Mouse (Mus musculus) adrenal gland, adult 2 months (tissue): ENCODE results near the gene Ehmt2. TPM values are rescaled to one million over a fixed set of nuclear protein-coding genes. Genes with fewer than 3 reads are reported as not detected.

ENCODE experiments used
- DNase-seq: peaks from one replicate; pipeline ENCODE4 v3.0.0; 2021
- long read RNA-seq: library from polyadenylated mRNA; stranded (forward); transcript quantifications from one replicate; pipeline ENCODE4 v2.0.0, GENCODE M21; 2021
- polyA plus RNA-seq: library from polyadenylated mRNA; depleted of rRNA; stranded (reverse); fragments of >200 nt; gene quantifications from 2 replicates; pipeline ENCODE4 v1.2.3, GENCODE M21; 2012; rRNA removed
- total RNA-seq, 2 experiments: library from RNA; stranded (reverse); gene quantifications; 2 replicates each; pipeline ENCODE4 v1.2.3; 2021

The Ehmt2 gene
- total RNA-seq: 100 to 1,000 TPM; 115 to 131 TPM
- 387 and 452 TPM in 2 replicates for polyA plus RNA-seq
- long read RNA-seq, full-length matches to known transcripts: 49 of 83 reads
- long read RNA-seq, partial matches to known transcripts: 25 of 83 reads
- long read RNA-seq, other reads (novel, unspliced or antisense): 9 of 83 reads

- peak; percentile 93 for DNase-seq
Observed at GRCm38 (mm10) chr17:34898160-34898586, at the start of gene Ehmt2, which contains the start of gene C2. Gene Ehmt2 (plus strand): TSS chr17:34898469. Gene C2 (minus strand): TSS chr17:34898265.

DNA sequence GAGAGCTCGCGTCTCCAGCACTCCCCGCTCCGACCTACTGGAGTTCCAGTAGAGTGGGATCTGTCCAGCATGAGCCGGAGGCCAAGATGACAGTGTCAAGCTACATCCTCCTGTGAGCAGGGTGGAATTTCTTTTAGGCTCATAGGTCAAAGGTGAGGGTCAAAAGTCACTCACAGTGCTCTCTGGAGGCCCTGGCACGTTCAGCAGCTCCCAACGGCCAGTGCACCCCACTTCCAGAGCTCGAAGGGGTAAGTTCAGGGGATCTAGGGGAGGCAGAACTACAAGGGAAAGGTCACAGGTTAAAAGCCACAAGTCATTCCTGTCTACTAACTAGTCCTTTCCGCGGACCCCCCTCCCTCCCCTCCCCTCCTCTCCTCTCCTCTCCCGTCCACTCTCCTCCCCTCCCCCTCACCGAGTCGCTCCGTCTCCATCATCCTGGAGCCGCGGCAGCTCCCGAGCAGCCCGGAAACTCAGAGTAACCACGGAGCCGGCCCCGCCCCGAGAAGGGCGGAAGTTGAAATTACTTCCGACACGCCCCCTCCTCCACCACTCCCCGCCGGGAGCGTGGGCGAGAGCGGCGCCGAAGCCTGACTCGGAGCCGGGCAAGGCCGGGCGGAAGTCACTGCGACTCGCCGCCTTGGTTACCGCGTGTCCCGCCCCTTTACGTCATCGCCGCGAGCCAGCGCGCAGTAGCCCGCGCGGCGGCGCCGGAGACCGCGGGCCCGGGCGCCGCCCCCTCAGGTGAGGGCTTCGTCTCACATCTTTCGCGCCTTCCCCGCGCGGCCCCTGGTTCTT lies 48.4 kb upstream of the Ehmt2 start, which contains the start of the genes Skiv2l and Nelfe:
TSS of gene Skiv2l (minus strand) at position 489 of the 795 bp plus-strand sequence.
TSS of gene Nelfe (plus strand) at position 670 of the 795 bp plus-strand sequence.
- peak; percentile 99 for DNase-seq

DNA sequence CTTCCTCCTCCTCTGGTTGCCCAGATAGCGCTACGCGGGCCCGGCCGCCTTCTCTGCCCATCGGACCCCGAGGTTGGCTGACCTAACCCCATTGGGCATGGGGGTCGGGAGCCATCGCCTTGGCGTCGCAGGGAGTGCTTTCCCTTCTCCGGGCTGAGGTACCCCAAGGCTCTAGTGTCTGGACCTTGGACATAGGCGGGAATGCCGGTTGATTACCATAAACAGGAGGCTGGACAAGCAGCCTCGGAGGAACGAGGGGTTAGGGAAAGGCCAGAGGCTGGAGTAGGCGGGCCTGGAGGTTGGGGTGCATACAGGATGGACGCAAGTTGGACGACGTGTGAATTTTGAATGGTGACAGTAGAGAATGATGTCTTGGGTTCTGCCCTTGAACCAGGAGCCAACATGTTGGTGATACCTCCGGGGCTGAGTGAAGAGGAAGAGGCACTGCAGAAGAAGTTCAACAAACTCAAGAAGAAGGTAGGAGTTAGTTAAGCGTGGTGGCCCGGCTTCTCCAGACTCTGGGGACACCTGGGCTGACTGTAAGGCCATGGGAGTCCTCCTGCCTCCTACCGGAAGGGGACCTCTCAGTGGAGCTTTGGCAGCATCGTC lies 47.6 kb upstream of the Ehmt2 start:
- DNase-seq: no peak

DNA sequence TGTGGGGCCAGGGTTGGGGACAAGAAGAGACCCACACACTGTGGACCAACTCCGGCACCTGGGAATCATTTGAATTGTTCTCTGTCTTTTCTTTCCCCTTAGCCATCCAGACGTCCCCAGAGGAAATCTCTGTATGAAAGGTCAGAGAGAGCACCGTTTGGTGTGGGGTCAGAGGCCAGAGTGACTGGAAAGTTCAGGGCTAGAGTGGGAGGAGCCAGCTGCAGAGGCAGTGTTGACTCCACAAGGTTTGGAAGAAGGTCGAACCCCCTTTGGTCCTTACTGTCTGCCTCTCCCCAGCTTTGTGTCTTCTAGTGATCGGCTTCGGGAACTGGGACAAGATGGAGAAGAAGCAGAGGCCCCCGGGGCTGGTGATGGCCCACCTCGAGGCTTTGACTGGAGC lies 44.8 kb upstream of the Ehmt2 start:
- DNase-seq: no peak

GRCm38 (mm10) chr17:34854761-34855160 lies 43.5 kb upstream of the Ehmt2 start:
- no peak for DNase-seq

DNA sequence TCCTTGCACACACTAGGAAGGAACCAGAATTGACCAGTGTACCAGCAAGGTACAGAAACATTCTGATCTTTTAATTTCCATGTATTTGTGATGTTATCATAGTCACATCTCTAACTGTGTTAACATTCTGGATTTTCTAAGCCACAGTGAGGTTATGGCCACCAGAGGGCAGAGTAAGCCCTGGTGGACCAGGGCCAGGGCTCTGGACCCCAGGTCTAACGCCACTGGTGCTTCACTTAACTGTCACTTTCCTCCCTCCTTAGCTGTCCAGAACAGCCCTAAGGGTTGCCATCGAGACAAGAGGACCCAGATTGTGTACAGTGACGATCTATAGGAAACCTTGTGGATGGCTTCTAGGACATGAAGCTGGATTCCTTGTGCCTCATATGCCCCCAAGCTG lies 42.4 kb upstream of the Ehmt2 start:
- peak; percentile 60 for DNase-seq

- no peak for DNase-seq
Observed at GRCm38 (mm10) chr17:34858670-34859069, 39.6 kb upstream of the Ehmt2 start.

DNA sequence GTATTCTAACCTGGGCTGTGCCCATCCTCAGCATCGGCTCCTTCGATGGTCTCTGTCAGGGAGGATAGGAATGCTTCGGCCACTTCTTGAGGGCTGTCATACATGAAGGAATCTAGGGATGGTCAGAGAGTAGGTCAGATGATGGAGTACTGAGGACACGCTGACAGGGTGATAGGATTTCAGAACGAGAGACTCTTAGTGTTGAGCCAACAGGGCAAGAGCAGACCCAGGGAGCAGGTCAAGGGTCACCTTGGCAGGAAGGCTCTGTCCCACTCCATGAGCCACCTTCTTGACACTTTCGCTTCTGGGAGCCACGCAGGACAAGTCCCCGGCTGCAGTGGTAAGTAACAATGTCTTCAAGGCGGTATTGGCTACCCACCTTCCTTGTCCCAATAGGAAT lies 37.8 kb upstream of the Ehmt2 start:
- DNase-seq: no peak

DNA sequence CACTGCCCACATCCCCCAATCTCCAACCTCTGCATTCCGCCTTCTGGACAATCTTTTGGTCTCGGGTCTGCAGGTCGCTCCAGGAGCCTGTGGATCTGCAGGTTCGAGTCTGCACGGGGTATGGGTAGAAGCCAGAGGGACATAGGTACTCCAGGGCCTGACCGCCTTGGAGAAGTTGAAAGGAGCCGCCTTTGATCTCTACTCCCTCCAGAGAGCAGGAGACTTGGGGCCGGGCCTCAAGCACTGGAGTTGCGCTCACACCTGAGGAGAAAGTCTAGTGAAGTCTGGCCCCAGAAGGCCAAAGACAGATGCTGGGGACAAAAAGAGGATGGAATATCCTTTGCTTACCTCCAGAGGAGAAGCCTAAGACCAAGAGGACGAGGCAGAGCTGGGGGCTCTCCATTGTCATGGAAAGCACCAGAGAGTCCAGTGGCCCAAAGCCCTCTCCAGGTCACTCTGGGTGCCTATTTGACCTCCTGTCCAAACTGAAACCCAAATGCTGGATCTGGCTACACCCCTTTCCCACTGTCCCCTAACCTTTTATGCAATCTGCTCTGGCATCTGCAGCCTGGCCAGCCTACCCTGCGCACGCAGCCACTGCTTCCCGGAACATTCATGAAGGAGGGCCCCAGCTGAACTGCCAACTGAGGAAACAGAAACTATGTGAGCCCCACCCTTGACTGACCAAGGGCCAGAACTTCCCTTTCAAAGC lies 36.4 kb upstream of the Ehmt2 start:
- peak; percentile 50 for DNase-seq

- no peak for DNase-seq
Observed at GRCm38 (mm10) chr17:34862416-34863081, 35.7 kb upstream of the Ehmt2 start, which contains the start of gene Cfb. Gene Cfb (minus strand): TSS chr17:34862518.

DNA sequence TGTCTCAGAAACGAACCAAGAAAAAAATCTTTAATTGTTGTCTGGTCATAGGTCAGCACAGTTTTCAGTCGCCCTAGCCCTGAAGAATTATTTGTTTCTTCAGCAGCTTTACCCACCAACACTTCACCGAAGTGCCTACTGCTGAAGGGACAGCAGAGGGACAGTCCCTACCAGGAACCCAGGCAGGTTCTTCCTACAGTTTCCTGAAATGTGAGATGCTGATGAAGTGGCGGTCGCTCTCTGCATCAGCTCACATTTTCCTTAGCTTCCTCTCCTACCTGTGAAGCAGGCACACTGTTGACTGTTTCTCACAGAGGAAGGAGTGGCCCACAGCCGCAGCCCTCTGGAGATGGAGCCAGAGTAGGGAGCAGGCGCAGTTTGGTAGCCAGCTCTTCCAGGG lies 32.3 kb upstream of the Ehmt2 start:
- DNase-seq: no peak

GRCm38 (mm10) chr17:34874321-34874720 lies 23.9 kb upstream of the Ehmt2 start:
- peak; percentile 59 for DNase-seq

- DNase-seq: peak; percentile 50
Observed at GRCm38 (mm10) chr17:34879336-34879879, 18.9 kb upstream of the Ehmt2 start, which contains the start of gene Zbtb12. Gene Zbtb12 (plus strand): TSS chr17:34879483.

- no peak for DNase-seq
Observed at GRCm38 (mm10) chr17:34881166-34881565, 17.1 kb upstream of the Ehmt2 start.

GRCm38 (mm10) chr17:34881683-34882310 lies 16.5 kb upstream of the Ehmt2 start, which contains the start of gene Gm20547:
Gene Gm20547 (minus strand): TSS chr17:34882042.
- DNase-seq: peak; percentile 64

GRCm38 (mm10) chr17:34883332-34883731 lies 14.9 kb upstream of the Ehmt2 start:
- no peak for DNase-seq

GRCm38 (mm10) chr17:34884704-34885103 lies 13.6 kb upstream of the Ehmt2 start:
- no peak for DNase-seq

DNA sequence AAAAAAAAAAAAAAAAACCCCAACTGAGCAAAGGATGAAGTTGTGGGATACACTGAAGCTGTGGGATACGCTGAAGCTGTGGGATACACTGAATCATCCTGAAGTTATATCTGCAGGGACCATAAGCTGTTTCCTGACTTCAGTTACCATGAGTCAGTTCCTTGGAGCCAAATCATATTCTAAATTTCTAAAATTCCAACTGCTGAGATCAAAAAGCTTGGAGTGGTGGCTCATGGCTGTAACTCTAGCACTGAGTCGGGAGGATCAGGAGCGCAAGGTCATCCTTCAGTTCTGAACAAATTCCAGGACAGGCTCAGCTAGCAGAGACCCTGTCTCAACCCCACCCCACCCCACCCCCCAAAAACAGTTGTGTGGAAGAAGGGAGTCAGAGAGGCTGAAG lies 12.7 kb upstream of the Ehmt2 start:
- no peak for DNase-seq

GRCm38 (mm10) chr17:34887942-34888341 lies 10.3 kb upstream of the Ehmt2 start:
- DNase-seq: no peak

GRCm38 (mm10) chr17:34890074-34890743 lies 8.1 kb upstream of the Ehmt2 start:
- no peak for DNase-seq
